Mouse (Mus musculus) spleen, adult 12 weeks (tissue): Measurements from ENCODE around the gene Gm9376.

Source experiments
- DNase-seq: peaks from one replicate; pipeline ENCODE4 v3.0.0; 2022; ENCODE audit warnings: low spot score

Gm9376 gene

DNA sequence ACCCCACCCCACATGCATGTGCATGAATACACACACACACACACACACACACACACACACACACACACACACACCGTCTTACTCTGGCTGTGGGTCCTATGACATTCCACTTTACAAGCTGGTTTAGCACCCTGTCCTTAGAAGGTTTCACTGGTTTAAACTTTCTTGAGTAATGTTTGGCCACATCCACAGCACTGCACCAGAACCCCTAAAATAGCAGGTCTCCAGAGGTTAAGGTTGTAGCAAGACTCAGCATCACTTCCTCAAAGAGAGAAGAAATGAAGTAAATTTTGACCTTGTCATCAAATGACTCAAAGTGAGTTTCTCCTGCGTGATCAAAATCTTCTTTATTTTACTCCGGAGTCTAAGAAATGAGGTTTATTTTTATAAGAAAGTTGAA is 15.5 kb downstream of the Gm9376 start:
- DNase-seq, result no peak

DNA sequence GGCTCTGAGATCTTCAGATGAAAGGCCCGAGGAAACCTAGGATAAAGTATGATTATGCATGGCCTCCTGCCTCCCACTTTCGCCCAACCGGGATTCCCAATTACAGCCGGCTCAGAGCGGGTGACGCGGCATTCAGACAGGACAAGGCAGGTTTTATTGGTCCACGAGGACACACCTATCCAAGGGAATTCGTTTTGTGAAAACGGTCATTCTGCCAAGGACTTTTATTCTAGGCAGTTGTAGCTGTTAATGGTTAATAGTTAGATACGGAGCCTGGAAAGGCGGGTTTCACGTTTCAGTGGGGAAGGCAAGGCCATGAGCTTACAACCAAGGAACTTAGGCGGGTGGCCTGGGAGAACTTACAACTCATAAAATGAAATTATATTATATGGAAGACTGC is 16.2 kb downstream of the Gm9376 start:
- no peak for DNase-seq

DNA sequence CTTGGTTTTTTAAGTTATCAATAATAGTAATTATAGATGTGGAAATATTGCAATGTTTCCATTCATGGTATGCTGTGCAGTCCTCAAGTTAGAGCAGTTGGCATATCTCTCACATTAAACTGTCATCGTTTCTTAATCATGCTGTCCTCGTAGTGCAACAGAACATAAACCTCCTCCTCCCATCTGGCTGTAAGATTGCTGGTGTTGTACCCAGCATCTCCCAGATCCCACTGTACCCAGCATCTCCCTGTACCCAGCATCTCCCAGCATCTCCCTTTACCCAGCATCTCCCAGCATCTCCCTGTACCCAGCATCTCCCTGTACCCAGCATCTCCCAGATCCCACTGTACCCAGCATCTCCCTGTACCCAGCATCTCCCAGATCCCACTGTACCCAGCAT is 19.3 kb downstream of the Gm9376 start:
- no peak for DNase-seq

DNA sequence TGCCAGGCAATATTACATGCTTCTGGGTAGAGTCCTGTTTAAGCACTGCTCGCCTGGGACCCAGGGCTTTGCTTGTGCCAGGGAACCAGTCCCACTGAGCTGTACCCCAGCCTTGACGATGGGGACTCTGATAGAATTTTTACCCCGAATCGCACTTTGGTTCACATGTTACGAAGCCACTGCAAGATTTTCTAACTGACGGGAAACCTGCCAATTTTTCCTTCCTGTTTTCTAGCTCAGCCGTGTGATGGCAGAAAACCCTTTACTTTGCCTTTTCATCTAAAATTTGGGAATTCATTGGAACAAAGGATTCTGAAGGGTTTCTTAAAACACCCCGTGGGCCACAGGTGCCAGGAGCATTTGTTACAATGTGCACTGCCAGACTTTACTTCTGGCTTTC is 22.4 kb downstream of the Gm9376 start:
- DNase-seq, result no peak

DNA sequence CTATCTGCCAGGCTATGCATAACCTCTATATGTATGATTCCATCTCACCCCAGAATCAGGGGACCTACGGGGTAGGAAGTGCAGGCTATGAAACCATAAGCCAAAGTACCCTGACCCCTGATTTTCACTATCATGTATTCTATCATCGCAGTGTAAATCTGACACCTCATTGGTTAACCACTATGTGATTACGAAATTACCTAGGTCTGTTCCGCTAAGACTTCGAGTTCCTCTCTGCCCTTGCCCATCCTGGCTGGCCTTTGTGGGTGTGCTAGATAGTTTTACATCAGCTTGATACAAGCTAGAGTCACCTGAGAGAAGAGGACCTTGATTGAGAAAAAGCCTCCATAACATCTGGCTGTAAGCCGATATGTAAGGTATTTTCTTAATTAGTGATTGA is 23.2 kb downstream of the Gm9376 start:
- DNase-seq, result no peak

DNA sequence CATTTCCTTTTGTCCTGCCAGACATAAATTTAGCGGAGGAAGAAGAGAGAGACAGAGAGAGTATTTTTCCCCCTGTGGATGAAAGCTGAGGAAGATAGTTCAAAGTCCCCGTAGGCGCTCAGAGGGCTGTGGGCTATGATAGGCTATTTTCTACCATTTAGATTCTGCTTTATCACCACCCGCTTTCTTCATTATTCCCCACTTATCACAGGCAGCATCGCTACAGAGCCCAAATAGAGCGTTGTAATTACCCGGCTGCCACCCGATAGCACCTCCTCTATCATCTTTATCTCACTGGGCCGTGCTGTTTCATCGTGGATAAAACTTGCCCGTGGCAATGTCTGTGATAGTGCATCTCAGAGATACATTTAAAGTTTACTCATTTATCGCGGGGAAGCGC is 35.8 kb downstream of the Gm9376 start:
- DNase-seq, result no peak

DNA sequence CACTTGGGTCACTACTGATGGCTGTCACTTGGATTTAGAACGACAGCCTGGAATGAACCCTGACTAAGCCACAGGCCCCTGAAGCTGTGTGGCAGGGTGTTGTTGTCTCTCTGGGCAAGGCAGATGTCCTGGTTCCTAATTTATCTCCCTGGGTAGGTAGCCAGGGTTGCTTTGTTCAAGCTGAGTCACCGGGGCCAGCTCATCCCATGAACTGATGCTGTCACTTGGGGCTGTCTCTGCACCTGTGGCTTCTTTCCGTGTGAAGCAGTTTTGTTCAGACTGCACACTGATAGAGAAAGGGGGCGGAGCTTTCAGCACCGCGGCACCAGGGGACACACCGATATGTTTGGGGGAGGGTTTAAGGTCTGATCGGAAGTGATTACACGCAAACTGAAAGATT is 37.8 kb downstream of the Gm9376 start:
- no peak for DNase-seq

DNA sequence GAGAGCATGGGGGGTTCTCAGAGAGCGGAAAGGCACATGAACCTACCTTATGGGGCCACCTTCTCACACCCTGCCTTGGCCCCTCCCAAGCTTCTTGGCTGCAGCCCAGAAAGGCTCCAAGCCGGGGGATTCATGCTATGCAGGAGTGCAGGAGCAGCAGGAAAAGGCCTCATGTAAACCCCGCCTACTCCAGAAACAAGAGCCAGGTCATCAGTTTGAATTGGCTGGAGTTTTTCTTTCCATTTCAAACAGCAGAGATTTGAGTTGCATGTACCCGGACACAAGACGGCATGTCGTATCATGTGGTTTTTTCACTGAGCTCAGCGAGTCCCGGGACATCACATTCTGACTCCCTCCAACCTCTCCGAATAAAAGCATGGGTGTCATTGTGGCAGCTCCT is 39.2 kb downstream of the Gm9376 start:
- no peak for DNase-seq

DNA sequence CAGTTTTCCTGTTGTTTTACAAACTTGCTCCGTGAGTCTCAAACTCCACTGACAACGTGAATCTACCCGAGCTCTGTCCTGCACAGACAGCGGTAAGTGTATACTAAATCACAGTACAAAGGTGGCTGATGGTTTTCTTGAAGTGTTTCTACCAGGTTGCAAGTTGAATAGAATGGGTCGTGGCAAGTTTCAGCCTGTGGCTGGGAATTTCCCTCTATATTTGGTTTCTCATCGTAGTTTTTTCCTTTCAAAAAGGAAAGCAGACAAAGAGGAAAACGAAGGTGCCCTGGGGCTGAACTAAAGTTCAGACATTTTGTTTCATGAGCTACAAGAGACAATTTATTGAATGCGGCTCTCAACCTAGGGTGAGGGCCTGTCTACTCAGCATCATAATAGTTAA is 40.3 kb downstream of the Gm9376 start:
- DNase-seq, result no peak

DNA sequence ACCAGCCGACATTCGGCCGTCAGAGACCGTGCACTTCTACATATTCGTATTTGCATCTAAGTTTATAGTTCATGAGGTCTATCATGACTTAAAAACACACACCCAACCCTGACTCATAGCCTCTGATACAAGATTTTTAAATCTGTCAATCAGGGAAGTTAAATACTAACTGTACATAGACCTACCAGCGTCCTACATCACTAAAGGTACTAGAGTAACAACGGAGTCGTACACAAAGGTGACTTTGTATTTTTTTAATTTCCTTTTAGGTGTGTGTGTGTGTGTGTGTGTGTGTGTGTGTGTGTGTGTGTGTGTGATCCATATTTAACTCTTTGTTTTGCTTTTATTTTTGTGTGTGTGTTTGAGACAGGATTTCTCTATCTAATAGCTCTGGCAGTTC is 44.9 kb downstream of the Gm9376 start:
- no peak for DNase-seq

DNA sequence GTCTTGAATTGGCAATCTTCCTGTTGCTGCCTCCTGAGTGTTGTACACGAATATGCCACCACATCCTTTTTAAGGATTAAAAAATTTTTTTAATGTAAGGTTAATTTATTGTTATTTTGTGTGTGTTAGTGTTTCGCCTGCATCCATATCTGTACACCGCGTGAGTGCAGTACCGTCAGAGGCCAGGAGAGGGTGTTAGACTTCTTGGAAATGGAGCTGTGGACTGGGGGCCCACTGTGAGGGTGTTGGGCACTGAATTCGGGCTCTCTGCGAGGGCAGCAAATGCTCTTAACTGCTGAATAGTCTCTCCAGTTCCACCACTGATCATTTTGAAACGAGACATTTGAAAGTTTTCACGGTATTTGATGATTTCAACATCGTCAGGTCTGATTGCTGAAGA is 45.9 kb downstream of the Gm9376 start:
- no peak for DNase-seq

DNA sequence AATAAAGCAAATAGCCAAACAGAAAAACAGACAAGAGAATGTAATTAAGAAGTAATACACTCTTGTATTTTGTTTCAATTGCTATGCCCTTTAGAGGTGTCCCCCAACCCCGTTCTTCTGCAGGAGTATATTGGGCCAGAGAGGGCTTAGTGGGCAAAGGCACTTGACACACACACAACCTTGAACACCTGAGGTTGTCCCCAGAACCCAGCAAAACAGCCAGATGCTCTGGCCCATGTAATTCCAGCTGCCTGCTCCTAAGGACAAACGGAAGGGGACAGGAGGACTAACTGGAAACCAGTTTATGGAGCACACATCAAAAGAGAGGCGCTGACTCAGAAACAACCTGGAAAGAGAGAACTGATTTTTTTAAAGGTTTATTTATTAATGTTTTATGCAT is 47.2 kb downstream of the Gm9376 start:
- no peak for DNase-seq

DNA sequence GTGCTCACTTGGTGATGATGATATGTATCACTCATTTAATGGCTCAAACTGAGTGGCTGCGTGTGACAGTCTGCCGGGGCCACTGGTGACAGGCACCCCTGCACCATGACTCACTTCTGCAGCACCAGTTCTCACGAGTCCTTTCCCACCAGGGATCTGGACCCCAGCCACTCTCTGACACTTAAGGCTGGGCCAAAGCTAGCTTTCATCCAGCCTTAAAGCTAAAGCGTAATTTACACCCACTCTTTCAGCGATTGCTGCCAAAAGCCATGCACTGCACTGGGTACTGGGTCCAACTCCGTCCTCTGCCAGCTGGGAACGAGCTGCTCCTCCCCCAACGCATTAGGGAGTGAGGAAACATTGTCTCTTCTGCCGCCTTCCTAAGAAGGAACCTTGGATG is 50.5 kb downstream of the Gm9376 start:
- no peak for DNase-seq
